Mouse (Mus musculus): ENCODE measurements around the gene Treml1. TPM values are rescaled to one million over a fixed set of nuclear protein-coding genes. Genes with fewer than 3 reads are reported as not detected.

Treml1 gene
- total RNA-seq, 1 experiment = 0.40 TPM

- in situ Hi-C loops (cut with MboI; ENCODE audit: low sequenced_read_pairs in 2 of 2, unreplicated experiment in 2 of 2) = no loop called here
- peaks cover 62% of the 10 kb centered on the region for H3K36me3 ChIP-seq (ENCODE audit: control insufficient read depth, insufficient read depth, low read length, poor library complexity, severe bottlenecking)
- no peak overlapping the region for H3K9ac ChIP-seq (ENCODE audit: insufficient read depth, low read depth, low read length, poor library complexity, severe bottlenecking)
- no peak overlapping the region for H3K4me3 ChIP-seq (ENCODE audit: insufficient read depth in 1 of 2, low read depth in 1 of 2, low read length in 2 of 2, poor library complexity in 1 of 2, severe bottlenecking in 1 of 2)
- TF ChIP-seq CHD2 (IDR thresholded peaks at IDR 0.05; ENCODE audit: low read depth, low read length) = no peak
- TF ChIP-seq HCFC1 (IDR thresholded peaks at IDR 0.05; ENCODE audit: borderline replicate concordance, insufficient read depth, low read length) = no peak
- no peak for TF ChIP-seq ZNF384 (IDR thresholded peaks at IDR 0.05; ENCODE audit: low read depth, low read length)
- TF ChIP-seq MAFK (IDR thresholded peaks at IDR 0.05; ENCODE audit: insufficient read depth, low read depth, low read length) = no peak
- TF ChIP-seq ZC3H11A (IDR thresholded peaks at IDR 0.05; ENCODE audit: borderline replicate concordance, low read depth, low read length) = no peak
- 0 out of 4 replicates have a peak, but pooled peaks cover 3 to 4% of the 10 kb centered on the region in 2 experiments for H3K4me1 ChIP-seq (ENCODE audit: control insufficient read depth in 2 of 2, insufficient read depth in 2 of 2, low read length in 2 of 2, poor library complexity in 1 of 2)
- DNase-seq (ENCODE audit: low read depth, low spot score) = no peak
- H3K9me3 ChIP-seq (ENCODE audit: control insufficient read depth, insufficient read depth, low read depth, low read length) = no peaks in the 10 kb centered on the region
- no peak overlapping the region for H3K27ac ChIP-seq (ENCODE audit: insufficient read depth, low read depth, low read length, poor library complexity, severe bottlenecking)
These were observed 32.9 kb downstream of the Treml1 start for GRCm38 (mm10) chr17:48392616-48393015.

- TF ChIP-seq CHD2 (IDR thresholded peaks at IDR 0.05; ENCODE audit: low read depth, low read length) (no peak), ZNF384 (IDR thresholded peaks at IDR 0.05; ENCODE audit: low read depth, low read length) (no peak), ZC3H11A (IDR thresholded peaks at IDR 0.05; ENCODE audit: borderline replicate concordance, low read depth, low read length) (no peak), MAFK (IDR thresholded peaks at IDR 0.05; ENCODE audit: insufficient read depth, low read depth, low read length) (no peak), HCFC1 (IDR thresholded peaks at IDR 0.05; ENCODE audit: borderline replicate concordance, insufficient read depth, low read length) (no peak)
- no peak overlapping the region for H3K4me3 ChIP-seq (ENCODE audit: insufficient read depth in 1 of 2, low read depth in 1 of 2, low read length in 2 of 2, poor library complexity in 1 of 2, severe bottlenecking in 1 of 2)
- H3K9ac ChIP-seq (ENCODE audit: insufficient read depth, low read depth, low read length, poor library complexity, severe bottlenecking) = no peak overlapping the region
- peaks cover 12% of the 10 kb centered on the region for H3K36me3 ChIP-seq (ENCODE audit: control insufficient read depth, insufficient read depth, low read length, poor library complexity, severe bottlenecking)
- no peaks in the 10 kb centered on the region for H3K4me1 ChIP-seq (ENCODE audit: control insufficient read depth in 2 of 2, insufficient read depth in 2 of 2, low read length in 2 of 2, poor library complexity in 1 of 2)
- in situ Hi-C loops (cut with MboI; ENCODE audit: low sequenced_read_pairs in 2 of 2, unreplicated experiment in 2 of 2) = no loop called here
- H3K27ac ChIP-seq (ENCODE audit: insufficient read depth, low read depth, low read length, poor library complexity, severe bottlenecking) = no peak overlapping the region
- DNase-seq (ENCODE audit: low read depth, low spot score) = no peak
- no peaks in the 10 kb centered on the region for H3K9me3 ChIP-seq (ENCODE audit: control insufficient read depth, insufficient read depth, low read depth, low read length)
These were observed 42.0 kb downstream of the Treml1 start for GRCm38 (mm10) chr17:48401710-48402109.

GRCm38 (mm10) chr17:48402751-48403150, 43.0 kb downstream of the Treml1 start:
- in situ Hi-C loops (cut with MboI; ENCODE audit: low sequenced_read_pairs in 2 of 2, unreplicated experiment in 2 of 2) = no loop called here
- H3K9ac ChIP-seq (ENCODE audit: insufficient read depth, low read depth, low read length, poor library complexity, severe bottlenecking) = no peak overlapping the region
- H3K4me1 ChIP-seq (ENCODE audit: control insufficient read depth in 2 of 2, insufficient read depth in 2 of 2, low read length in 2 of 2, poor library complexity in 1 of 2) = peaks cover 0 to 4% of the 10 kb centered on the region in 2 experiments; a peak in 2 of 4 replicates
- H3K4me3 ChIP-seq (ENCODE audit: insufficient read depth in 1 of 2, low read depth in 1 of 2, low read length in 2 of 2, poor library complexity in 1 of 2, severe bottlenecking in 1 of 2) = no peak overlapping the region
- DNase-seq (ENCODE audit: low read depth, low spot score) = no peak
- TF ChIP-seq ZNF384 (IDR thresholded peaks at IDR 0.05; ENCODE audit: low read depth, low read length) (no peak), ZC3H11A (IDR thresholded peaks at IDR 0.05; ENCODE audit: borderline replicate concordance, low read depth, low read length) (no peak), MAFK (IDR thresholded peaks at IDR 0.05; ENCODE audit: insufficient read depth, low read depth, low read length) (no peak), HCFC1 (IDR thresholded peaks at IDR 0.05; ENCODE audit: borderline replicate concordance, insufficient read depth, low read length) (no peak), CHD2 (IDR thresholded peaks at IDR 0.05; ENCODE audit: low read depth, low read length) (no peak)
- peaks cover 14% of the 10 kb centered on the region for H3K36me3 ChIP-seq (ENCODE audit: control insufficient read depth, insufficient read depth, low read length, poor library complexity, severe bottlenecking)
- no peak overlapping the region for H3K27ac ChIP-seq (ENCODE audit: insufficient read depth, low read depth, low read length, poor library complexity, severe bottlenecking)
- no peaks in the 10 kb centered on the region for H3K9me3 ChIP-seq (ENCODE audit: control insufficient read depth, insufficient read depth, low read depth, low read length)

GRCm38 (mm10) chr17:48403848-48404247, 44.1 kb downstream of the Treml1 start:
- no peak for DNase-seq (ENCODE audit: low read depth, low spot score)
- in situ Hi-C loops (cut with MboI; ENCODE audit: low sequenced_read_pairs in 2 of 2, unreplicated experiment in 2 of 2) = no loop called here

More at GRCm38 (mm10) chr17:48403848-48404247, 44.1 kb downstream of the Treml1 start:
- Histone ChIP-seq H3K9ac (ENCODE audit: insufficient read depth, low read depth, low read length, poor library complexity, severe bottlenecking) (no peak overlapping the region), H3K4me3 (ENCODE audit: insufficient read depth in 1 of 2, low read depth in 1 of 2, low read length in 2 of 2, poor library complexity in 1 of 2, severe bottlenecking in 1 of 2) (no peak overlapping the region), H3K27ac (ENCODE audit: insufficient read depth, low read depth, low read length, poor library complexity, severe bottlenecking) (no peak overlapping the region), H3K9me3 (ENCODE audit: control insufficient read depth, insufficient read depth, low read depth, low read length) (no peaks in the 10 kb centered on the region), H3K4me1 (ENCODE audit: control insufficient read depth in 2 of 2, insufficient read depth in 2 of 2, low read length in 2 of 2, poor library complexity in 1 of 2) (peaks cover 0 to 4% of the 10 kb centered on the region in 2 experiments; a peak in 2 of 4 replicates), H3K36me3 (ENCODE audit: control insufficient read depth, insufficient read depth, low read length, poor library complexity, severe bottlenecking) (peaks cover 10% of the 10 kb centered on the region)
- TF ChIP-seq HCFC1 (IDR thresholded peaks at IDR 0.05; ENCODE audit: borderline replicate concordance, insufficient read depth, low read length) (no peak), MAFK (IDR thresholded peaks at IDR 0.05; ENCODE audit: insufficient read depth, low read depth, low read length) (no peak), CHD2 (IDR thresholded peaks at IDR 0.05; ENCODE audit: low read depth, low read length) (no peak), ZNF384 (IDR thresholded peaks at IDR 0.05; ENCODE audit: low read depth, low read length) (no peak), ZC3H11A (IDR thresholded peaks at IDR 0.05; ENCODE audit: borderline replicate concordance, low read depth, low read length) (no peak)
